Mouse (Mus musculus) cerebellum, adult 18-20 months (tissue): ENCODE data around the gene Pcbp4.
A peak's percentile ranks its signal among the peaks of the same experiment; 100 is the strongest.

ENCODE experiments used
- DNase-seq, 2 experiments: peaks; one replicate each; pipeline ENCODE4 v3.0.0; 2021

Pcbp4 gene

GRCm38 (mm10) chr9:106465571-106466200 is 12.6 kb downstream of the Pcbp4 start, which contains the start of gene Gpr62:
Gene Gpr62, minus strand, starts transcription at chr9:106465938.
- DNase-seq, result peak; percentile 81

DNA sequence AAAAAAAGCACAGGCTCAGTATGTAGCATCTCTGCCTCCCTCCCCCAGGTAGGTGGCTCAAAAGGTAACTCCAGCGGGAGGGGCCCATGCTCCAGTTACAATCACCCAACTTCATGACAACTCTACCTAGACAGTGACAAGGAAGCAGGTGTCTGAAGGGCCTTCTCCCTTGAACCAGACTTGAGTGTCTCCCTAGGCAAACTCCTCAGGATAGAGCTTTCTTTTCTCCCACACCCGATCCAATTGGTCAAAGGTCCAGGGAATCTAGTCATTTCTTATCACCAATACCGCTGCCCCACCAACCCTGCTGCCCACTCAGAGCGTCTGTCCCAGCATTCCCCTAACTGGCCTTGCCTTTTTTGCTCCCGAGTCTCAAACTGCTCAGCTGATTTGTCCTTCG is 13.6 kb downstream of the Pcbp4 start:
- DNase-seq, result no peak

GRCm38 (mm10) chr9:106467746-106468145 is 14.7 kb downstream of the Pcbp4 start:
- peak in 1 of 2 experiments; percentile 25 for DNase-seq

GRCm38 (mm10) chr9:106469317-106469716 is 16.2 kb downstream of the Pcbp4 start:
- DNase-seq, result peak; percentile 3 to 16

DNA sequence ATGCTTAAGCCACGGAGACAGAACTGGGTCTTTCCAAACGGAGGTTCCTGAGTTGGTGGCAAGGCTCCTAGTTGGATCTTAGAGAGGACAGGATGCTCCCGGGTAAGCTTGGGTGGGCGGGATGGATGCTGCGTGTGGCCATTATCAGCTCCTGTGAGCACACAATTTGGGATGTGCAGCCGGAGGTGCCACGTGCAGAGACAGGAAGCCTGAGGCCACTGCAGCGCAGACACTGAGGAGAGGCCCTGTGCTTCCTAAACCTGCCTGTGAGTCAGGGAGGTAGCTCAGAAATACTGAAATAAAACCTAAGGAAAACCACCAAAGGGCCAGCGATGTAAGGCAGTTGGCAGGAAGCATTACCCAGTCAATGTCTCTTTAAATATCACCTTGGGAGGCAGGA is 16.7 kb downstream of the Pcbp4 start:
- peak; percentile 1 to 6 for DNase-seq

- peak; percentile 10 to 11 for DNase-seq
Measured at GRCm38 (mm10) chr9:106470991-106471750, 18.1 kb downstream of the Pcbp4 start.

- peak; percentile 44 to 50 for DNase-seq
Measured at GRCm38 (mm10) chr9:106471892-106472291, 18.8 kb downstream of the Pcbp4 start.

DNA sequence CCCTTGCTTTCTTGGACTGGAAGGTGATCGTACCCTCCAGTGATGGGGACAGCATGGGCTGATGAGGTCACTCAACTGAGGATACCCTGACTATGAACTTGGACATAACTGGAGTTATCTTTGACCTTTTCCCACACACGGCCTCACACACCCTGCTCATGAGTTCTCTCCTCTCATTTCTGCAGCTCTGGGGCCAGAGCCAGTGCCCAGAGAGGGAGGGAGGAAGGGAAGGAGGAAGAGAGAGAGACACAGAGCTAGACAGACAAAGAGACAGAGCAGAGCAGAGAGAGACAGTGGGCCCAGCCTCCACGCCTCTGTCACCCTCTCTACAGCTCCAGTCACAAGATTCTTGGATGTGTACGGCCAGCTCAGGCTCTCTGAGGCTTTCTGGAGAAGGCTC is 19.2 kb downstream of the Pcbp4 start:
- DNase-seq, result peak in 1 of 2 experiments; percentile 17

GRCm38 (mm10) chr9:106473081-106473752 is 20.1 kb downstream of the Pcbp4 start:
- DNase-seq, result peak; percentile 25 to 31

- peak; percentile 42 for DNase-seq
Measured at GRCm38 (mm10) chr9:106473753-106474105, 20.6 kb downstream of the Pcbp4 start.

DNA sequence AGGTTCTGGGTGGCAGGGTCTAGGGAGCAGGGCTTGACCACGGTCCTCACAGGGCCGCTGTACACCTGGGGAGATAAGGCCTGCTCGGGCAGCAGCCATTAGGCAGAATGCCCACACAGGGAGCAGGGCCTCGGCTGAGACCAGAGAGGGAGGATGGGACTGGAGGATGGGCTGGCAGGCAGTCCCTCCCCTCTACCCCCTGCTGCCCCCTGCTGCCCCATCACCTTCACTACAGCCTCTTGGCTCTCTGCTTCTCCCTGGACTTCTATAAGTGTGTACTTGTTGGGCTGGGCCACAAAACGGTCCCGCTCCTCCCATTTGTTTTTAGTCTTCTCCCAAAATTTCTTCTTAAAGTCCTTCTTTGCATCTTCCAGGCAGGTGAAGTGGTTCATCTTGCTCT is 21.4 kb downstream of the Pcbp4 start:
- DNase-seq, result peak; percentile 81 to 85

DNA sequence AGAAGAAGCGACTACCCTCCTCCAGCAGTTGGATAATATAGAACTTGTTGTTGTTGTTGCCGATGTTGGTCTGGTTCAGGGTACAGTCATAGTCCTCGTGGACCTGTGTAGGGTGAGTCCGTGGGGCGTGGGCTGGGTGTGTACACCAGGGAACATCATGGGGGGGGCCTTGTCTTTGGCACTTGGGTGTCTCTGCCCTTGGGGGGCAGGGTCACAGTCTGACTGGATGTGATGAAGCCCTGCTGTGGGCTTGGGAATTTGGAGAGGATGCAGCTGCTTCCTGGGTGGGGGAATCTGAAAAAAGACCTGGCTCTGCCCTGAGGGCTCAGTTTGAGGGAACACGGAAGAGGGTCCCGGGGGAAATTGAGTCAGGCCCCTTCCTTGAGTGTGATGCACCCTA is 22.0 kb downstream of the Pcbp4 start:
- DNase-seq, result peak; percentile 33 to 43

DNA sequence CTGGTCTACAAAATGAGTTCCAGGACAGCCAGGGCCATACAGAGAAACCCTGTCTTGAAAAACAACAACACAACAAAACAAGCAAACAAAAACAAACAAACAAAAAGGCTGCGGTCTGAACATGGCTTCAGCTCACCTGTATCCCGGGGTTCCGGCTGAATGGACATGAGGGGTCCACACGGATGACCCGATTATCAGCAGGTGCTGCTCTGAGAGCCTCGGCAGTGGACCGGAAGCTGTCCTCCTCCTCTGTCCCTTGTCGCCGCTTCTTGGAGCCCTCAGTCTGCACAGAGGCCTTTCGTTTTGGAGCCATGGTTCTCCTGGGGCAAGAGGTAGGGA is 22.5 kb downstream of the Pcbp4 start, which contains the start of gene Rrp9:
TSS of gene Rrp9 (plus strand) at position 301 of the 339 bp plus-strand sequence.
- DNase-seq, result peak; percentile 14 to 27

DNA sequence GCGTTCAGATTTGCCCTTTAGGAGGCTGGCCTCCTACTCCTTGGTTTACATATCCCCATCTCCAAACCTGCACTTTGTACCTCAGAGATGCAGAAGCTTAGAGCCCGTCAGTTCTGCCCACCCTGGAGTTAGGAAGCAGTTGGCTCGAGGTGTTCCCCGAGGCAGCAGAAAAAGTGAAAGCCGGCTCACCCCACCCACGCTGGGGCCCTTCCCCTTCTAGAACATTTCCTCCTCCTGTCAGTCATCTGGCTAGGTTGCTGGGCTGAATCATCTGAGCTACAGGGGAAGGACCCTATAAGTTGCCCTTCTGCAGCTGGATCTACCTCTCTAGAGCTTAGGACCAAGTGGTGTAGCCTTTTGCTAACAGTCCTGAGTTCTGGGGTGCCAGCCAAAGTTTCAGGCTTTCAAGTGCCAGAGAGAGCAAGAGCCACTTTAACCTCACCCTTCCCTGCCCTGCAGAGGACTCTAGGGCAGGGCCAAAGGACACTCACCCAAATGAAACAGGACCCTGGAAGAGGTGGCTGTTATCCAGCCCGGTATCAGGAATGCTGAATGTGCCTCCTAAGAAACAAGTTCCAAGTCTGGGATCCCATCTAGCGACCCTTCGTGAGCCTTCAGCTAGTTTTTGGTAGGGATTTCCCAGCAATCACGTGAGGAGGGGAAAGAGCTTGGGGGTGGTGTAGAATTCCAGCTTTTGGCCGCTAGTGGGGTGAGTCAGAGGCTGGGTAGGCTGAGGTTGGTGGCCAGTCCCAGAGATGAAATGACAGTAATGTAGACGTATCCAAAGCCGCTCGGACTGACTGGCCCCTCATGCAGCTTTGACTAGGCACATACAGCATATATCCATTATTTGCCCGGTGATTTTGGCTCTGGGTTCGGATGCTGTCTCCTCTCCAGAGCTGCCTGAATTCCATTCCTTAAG is 23.2 kb downstream of the Pcbp4 start:
- DNase-seq, result no peak

GRCm38 (mm10) chr9:106476924-106477484 is 23.9 kb downstream of the Pcbp4 start, which contains the start of gene Parp3:
Gene Parp3, minus strand, starts transcription at chr9:106476949.
- peak; percentile 98 to 100 for DNase-seq

GRCm38 (mm10) chr9:106477649-106478048 is 24.6 kb downstream of the Pcbp4 start:
- DNase-seq, result peak in 1 of 2 experiments; percentile 17

GRCm38 (mm10) chr9:106478101-106478500 is 25.0 kb downstream of the Pcbp4 start:
- DNase-seq, result peak in 1 of 2 experiments; percentile 2

DNA sequence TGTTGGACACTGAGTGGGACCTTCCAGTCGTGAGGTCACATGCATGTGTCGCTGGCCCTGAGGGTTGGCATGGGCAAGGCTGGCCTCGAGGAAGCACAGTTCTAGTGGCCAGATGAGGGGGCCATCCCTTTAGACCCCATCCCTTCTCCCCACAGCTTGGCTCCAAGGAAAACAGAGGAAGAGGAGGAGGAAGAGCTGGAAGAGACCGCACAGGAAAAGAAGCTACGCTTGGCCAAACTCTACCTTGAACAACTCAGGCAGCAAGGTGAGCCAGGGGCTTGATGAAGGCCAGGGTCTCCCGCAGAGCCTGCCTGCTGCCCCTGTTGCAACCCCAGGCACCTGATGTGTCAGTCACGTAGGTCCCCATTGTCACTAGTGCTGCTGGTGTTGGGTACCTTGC is 27.4 kb downstream of the Pcbp4 start:
- no peak for DNase-seq

GRCm38 (mm10) chr9:106481075-106481474 is 28.0 kb downstream of the Pcbp4 start:
- DNase-seq, result no peak

GRCm38 (mm10) chr9:106481676-106482075 is 28.6 kb downstream of the Pcbp4 start:
- DNase-seq, result no peak

DNA sequence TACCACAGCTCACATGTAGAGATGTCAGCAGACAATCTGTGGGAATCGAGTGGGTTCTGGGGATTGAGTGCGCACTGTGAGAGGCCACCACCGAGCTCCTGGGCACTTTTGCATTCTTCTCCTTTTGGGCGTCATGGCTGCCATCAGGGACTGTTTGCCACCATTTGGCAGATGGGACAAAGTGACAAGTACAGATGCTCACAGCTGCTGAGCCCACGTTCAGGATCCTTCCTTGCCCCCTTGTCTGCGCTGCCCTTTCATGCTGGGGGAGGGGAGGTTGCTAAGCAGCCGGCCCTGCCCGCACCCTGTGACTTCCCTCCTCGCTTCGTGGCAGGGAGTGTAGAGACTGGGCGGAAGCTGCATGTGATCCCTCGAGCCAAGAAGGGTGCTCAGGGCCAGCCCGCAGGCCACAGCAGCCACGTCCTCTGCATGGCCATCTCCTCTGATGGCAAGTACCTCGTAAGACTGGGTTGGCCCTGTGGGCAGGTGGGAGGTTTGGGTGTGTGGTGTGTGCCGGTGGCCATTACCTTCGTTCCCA is 29.6 kb downstream of the Pcbp4 start:
- no peak for DNase-seq

DNA sequence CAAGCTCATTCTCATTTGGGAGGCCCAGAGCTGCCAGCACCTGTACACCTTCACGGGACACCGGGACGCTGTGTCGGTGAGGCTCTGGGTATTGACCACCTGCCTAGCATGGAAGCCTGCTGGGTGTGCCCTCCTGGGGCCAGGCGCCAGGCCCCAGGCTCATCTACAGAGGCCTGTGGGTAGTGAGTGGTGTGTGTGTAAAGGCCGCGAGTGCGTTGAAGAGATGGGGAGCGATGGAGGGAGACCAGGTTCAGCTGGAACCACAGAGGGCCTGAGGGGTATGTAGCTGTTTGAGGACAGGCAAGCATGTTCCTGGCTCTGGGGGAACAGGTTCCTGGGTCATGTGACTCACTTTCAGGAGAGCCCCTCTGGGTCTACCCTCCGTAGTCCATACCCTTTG is 30.0 kb downstream of the Pcbp4 start:
- DNase-seq, result no peak
